Mouse (Mus musculus): ENCODE measurements around the gene Piezo1. TPM values are rescaled to one million over a fixed set of nuclear protein-coding genes. Genes with fewer than 3 reads are reported as not detected.

Piezo1 gene
- polyA plus RNA-seq (2016; fragmentation: Nextera tagmentation; extraction: Ambion mirVana): 6.4 and 6.5 TPM in 2 replicates

- WGBS: 13% methylated on average over 56 of the region's 56 CpGs
- Histone ChIP-seq H3K9ac (peak within 1 kb of the TSS; percentile 68), H3K4me1 (peaks cover 23% of the 10 kb centered on the region; the same call in 1 of the 2 replicates), H3K4me2 (replicated peaks) (peak within 1 kb of the TSS; percentile 90), H3K27me3 (replicated peaks) (peaks cover 33% of the 10 kb centered on the region), H3K27ac (no peak within 1 kb of the TSS), H3K36me3 (no peaks in the 10 kb centered on the region), H3K9me3 (no peaks in the 10 kb centered on the region), H3K4me3 (peak within 1 kb of the TSS; percentile 52)
- peak; percentile 65; the same call in 1 of the 2 replicates for ATAC-seq (ENCODE audit: low FRiP score, low read depth)
Observed at GRCm38 (mm10) chr8:122551265-122552051, at the start of gene Piezo1. Gene Piezo1, minus strand, starts transcription at chr8:122551329.

- Histone ChIP-seq H3K4me1 (no peaks in the 10 kb centered on the region), H3K27me3 (replicated peaks) (no peaks in the 10 kb centered on the region), H3K27ac (no peak overlapping the region), H3K9ac (no peak overlapping the region), H3K4me2 (replicated peaks) (no peak overlapping the region), H3K36me3 (peaks cover 6% of the 10 kb centered on the region; the same call in 1 of the 2 replicates), H3K9me3 (no peaks in the 10 kb centered on the region), H3K4me3 (no peak overlapping the region)
- 89% methylated on average over 9 of the region's 9 CpGs for WGBS
- ATAC-seq (ENCODE audit: low FRiP score, low read depth): no peak
Observed at GRCm38 (mm10) chr8:122600666-122601065, 49.5 kb upstream of the Piezo1 start.

- no peaks in the 10 kb centered on the region for H3K27me3 ChIP-seq (replicated peaks)
- H3K9me3 ChIP-seq: no peaks in the 10 kb centered on the region
- H3K36me3 ChIP-seq: peaks cover 6% of the 10 kb centered on the region; the same call in 1 of the 2 replicates
- no peak overlapping the region for H3K9ac ChIP-seq
- peaks cover 7% of the 10 kb centered on the region; the same call in 1 of the 2 replicates for H3K4me1 ChIP-seq
- no peak for ATAC-seq (ENCODE audit: low FRiP score, low read depth)
- no peak overlapping the region for H3K27ac ChIP-seq
- H3K4me2 ChIP-seq (replicated peaks): no peak overlapping the region
- WGBS: 57% methylated on average over 4 of the region's 4 CpGs
- H3K4me3 ChIP-seq: no peak overlapping the region
Observed at GRCm38 (mm10) chr8:122596031-122596430, 44.9 kb upstream of the Piezo1 start.

- H3K4me3 ChIP-seq: no peak overlapping the region
- WGBS: 84% methylated on average over 19 of the region's 19 CpGs
- no peak overlapping the region for H3K9ac ChIP-seq
- H3K9me3 ChIP-seq: no peaks in the 10 kb centered on the region
- no peak for ATAC-seq (ENCODE audit: low FRiP score, low read depth)
- no peak overlapping the region for H3K27ac ChIP-seq
- H3K27me3 ChIP-seq (replicated peaks): no peaks in the 10 kb centered on the region
- no peak overlapping the region for H3K4me2 ChIP-seq (replicated peaks)
- peaks cover 4% of the 10 kb centered on the region; the same call in 1 of the 2 replicates for H3K36me3 ChIP-seq
- H3K4me1 ChIP-seq: peaks cover 7% of the 10 kb centered on the region; the same call in 1 of the 2 replicates
Observed at GRCm38 (mm10) chr8:122593783-122594507, 42.8 kb upstream of the Piezo1 start.

GRCm38 (mm10) chr8:122593240-122593639 lies 42.1 kb upstream of the Piezo1 start:
- no peak overlapping the region for H3K27ac ChIP-seq
- peaks cover 7% of the 10 kb centered on the region; the same call in 1 of the 2 replicates for H3K4me1 ChIP-seq
- H3K9ac ChIP-seq: no peak overlapping the region
- H3K4me2 ChIP-seq (replicated peaks): no peak overlapping the region
- no peak for ATAC-seq (ENCODE audit: low FRiP score, low read depth)
- H3K9me3 ChIP-seq: no peaks in the 10 kb centered on the region
- no peaks in the 10 kb centered on the region for H3K36me3 ChIP-seq
- 70% methylated on average over 12 of the region's 12 CpGs for WGBS
- H3K4me3 ChIP-seq: no peak overlapping the region
- no peaks in the 10 kb centered on the region for H3K27me3 ChIP-seq (replicated peaks)

- Histone ChIP-seq H3K4me3 (no peak overlapping the region), H3K9me3 (no peaks in the 10 kb centered on the region), H3K36me3 (no peaks in the 10 kb centered on the region), H3K4me2 (replicated peaks) (no peak overlapping the region), H3K9ac (no peak overlapping the region), H3K27ac (no peak overlapping the region), H3K27me3 (replicated peaks) (no peaks in the 10 kb centered on the region), H3K4me1 (peaks cover 7% of the 10 kb centered on the region; the same call in 1 of the 2 replicates)
- ATAC-seq (ENCODE audit: low FRiP score, low read depth): no peak
- WGBS: 83% methylated on average over 10 of the region's 10 CpGs
Observed at GRCm38 (mm10) chr8:122586749-122587148, 35.6 kb upstream of the Piezo1 start.

- ATAC-seq (ENCODE audit: low FRiP score, low read depth): no peak
- Histone ChIP-seq H3K4me3 (no peak overlapping the region), H3K27me3 (replicated peaks) (no peaks in the 10 kb centered on the region), H3K36me3 (no peaks in the 10 kb centered on the region), H3K4me2 (replicated peaks) (no peak overlapping the region), H3K9ac (no peak overlapping the region), H3K27ac (no peak overlapping the region), H3K4me1 (peaks cover 7% of the 10 kb centered on the region; the same call in 1 of the 2 replicates), H3K9me3 (no peaks in the 10 kb centered on the region)
- WGBS: 55% methylated on average over 7 of the region's 7 CpGs
Observed at GRCm38 (mm10) chr8:122586171-122586570, 35.0 kb upstream of the Piezo1 start.

- WGBS: 75% methylated on average over 14 of the region's 14 CpGs
- no peak for ATAC-seq (ENCODE audit: low FRiP score, low read depth)
Observed at GRCm38 (mm10) chr8:122585411-122585891, 34.3 kb upstream of the Piezo1 start.

GRCm38 (mm10) chr8:122584981-122585380 lies 33.9 kb upstream of the Piezo1 start:
- no peak for ATAC-seq (ENCODE audit: low FRiP score, low read depth)
- Histone ChIP-seq H3K27me3 (replicated peaks) (no peaks in the 10 kb centered on the region), H3K36me3 (no peaks in the 10 kb centered on the region), H3K4me1 (peaks cover 7% of the 10 kb centered on the region; the same call in 1 of the 2 replicates), H3K27ac (no peak overlapping the region), H3K9me3 (no peaks in the 10 kb centered on the region), H3K4me2 (replicated peaks) (no peak overlapping the region), H3K9ac (no peak overlapping the region), H3K4me3 (no peak overlapping the region)
- WGBS: 86% methylated on average over 9 of the region's 9 CpGs

More at GRCm38 (mm10) chr8:122585411-122585891, 34.3 kb upstream of the Piezo1 start:
- H3K4me3 ChIP-seq: no peak overlapping the region
- no peaks in the 10 kb centered on the region for H3K9me3 ChIP-seq
- H3K4me2 ChIP-seq (replicated peaks): no peak overlapping the region
- H3K36me3 ChIP-seq: no peaks in the 10 kb centered on the region
- H3K9ac ChIP-seq: no peak overlapping the region
- peaks cover 7% of the 10 kb centered on the region; the same call in 1 of the 2 replicates for H3K4me1 ChIP-seq
- H3K27ac ChIP-seq: no peak overlapping the region
- H3K27me3 ChIP-seq (replicated peaks): no peaks in the 10 kb centered on the region

GRCm38 (mm10) chr8:122580926-122581325 lies 29.8 kb upstream of the Piezo1 start:
- no peak overlapping the region for H3K27ac ChIP-seq

GRCm38 (mm10) chr8:122579196-122579595 lies 28.1 kb upstream of the Piezo1 start:
- Histone ChIP-seq H3K4me3 (no peak overlapping the region), H3K4me2 (replicated peaks) (no peak overlapping the region), H3K9ac (no peak overlapping the region), H3K36me3 (peaks cover 2% of the 10 kb centered on the region; the same call in 1 of the 2 replicates), H3K9me3 (no peaks in the 10 kb centered on the region), H3K4me1 (peaks cover 32% of the 10 kb centered on the region), H3K27ac (no peak overlapping the region), H3K27me3 (replicated peaks) (no peaks in the 10 kb centered on the region)
- WGBS: 26% methylated on average over 7 of the region's 7 CpGs
- ATAC-seq (ENCODE audit: low FRiP score, low read depth): no peak

More at GRCm38 (mm10) chr8:122580926-122581325, 29.8 kb upstream of the Piezo1 start:
- no peak overlapping the region for H3K9ac ChIP-seq
- no peak for ATAC-seq (ENCODE audit: low FRiP score, low read depth)
- 65% methylated on average over 13 of the region's 15 CpGs for WGBS
- H3K4me1 ChIP-seq: peaks cover 21% of the 10 kb centered on the region
- H3K4me2 ChIP-seq (replicated peaks): no peak overlapping the region
- no peaks in the 10 kb centered on the region for H3K36me3 ChIP-seq
- no peaks in the 10 kb centered on the region for H3K9me3 ChIP-seq
- no peaks in the 10 kb centered on the region for H3K27me3 ChIP-seq (replicated peaks)
- no peak overlapping the region for H3K4me3 ChIP-seq

GRCm38 (mm10) chr8:122577116-122577515 lies 26.0 kb upstream of the Piezo1 start:
- Histone ChIP-seq H3K9me3 (no peaks in the 10 kb centered on the region), H3K4me2 (replicated peaks) (peak overlapping the region; percentile 78), H3K9ac (no peak overlapping the region), H3K27me3 (replicated peaks) (no peaks in the 10 kb centered on the region), H3K27ac (no peak overlapping the region), H3K4me3 (0 out of 2 replicates have a peak overlapping the region, but pooled peaks have one; percentile 51), H3K4me1 (peaks cover 32% of the 10 kb centered on the region), H3K36me3 (peaks cover 12% of the 10 kb centered on the region)
- WGBS: 44% methylated on average over 10 of the region's 10 CpGs
- ATAC-seq (ENCODE audit: low FRiP score, low read depth): peak; percentile 18; the same call in 1 of the 2 replicates
